Comparison of ENCODE assay signal across 14 mouse cellular contexts in the genomic region with DNA sequence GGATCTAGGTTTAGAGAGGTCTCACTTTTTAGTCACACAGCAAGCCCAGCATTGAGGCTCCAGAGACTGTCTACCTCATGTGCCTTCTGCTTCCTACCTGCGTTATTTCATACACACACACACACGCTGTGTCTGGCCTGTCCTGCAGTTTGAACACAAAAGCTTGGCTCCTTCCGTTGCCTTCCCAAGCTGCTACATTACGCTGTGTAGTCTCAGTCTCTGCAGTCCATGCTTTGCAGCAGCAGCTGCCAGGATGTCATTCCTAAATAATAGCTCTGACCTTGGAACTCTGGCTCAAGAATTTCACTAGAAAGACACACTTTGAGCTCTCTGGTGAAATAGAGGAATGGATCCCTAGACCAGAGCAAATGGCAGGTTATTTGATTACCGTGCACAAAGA.
A peak's percentile ranks its signal among the peaks of the same experiment; 100 is the strongest.
DNase-seq lines count a peak whose midpoint lies in the region; ATAC-seq and TF ChIP-seq lines count a peak whose summit lies in the region.
"Had no signal": no experiment of that assay in that cellular context is flagged by ENCODE, and none has a peak within 500 bp of the region (broad histone marks: within the 10 kb centered on the region; RNA-seq: fewer than 3 reads in every experiment).

No protein-coding gene starts in this region.

- no peak overlapping the region for H3K9ac ChIP-seq in hindbrain, embryonic 16.5 days (ENCODE audit: low read depth, low read length)
- no peak overlapping the region for H3K9ac ChIP-seq in embryonic facial prominence, embryonic 14.5 days (ENCODE audit: low read depth, low read length)
- H3K9ac ChIP-seq: forebrain, embryonic 15.5 days; liver, embryonic 14.5 days; midbrain, embryonic 12.5 days had no signal

- 67% methylated on average over 5 of the region's 5 CpGs for WGBS in hindbrain, embryonic 16.5 days
- WGBS in hindbrain, embryonic 10.5 days = 87% methylated on average over 5 of the region's 5 CpGs
- WGBS in embryonic facial prominence, embryonic 14.5 days = 54% methylated on average over 5 of the region's 5 CpGs

- H3K27me3 ChIP-seq in hindbrain, embryonic 16.5 days (replicated peaks; ENCODE audit: control insufficient read depth, insufficient read depth, low read length) = no peaks in the 10 kb centered on the region
- H3K27me3 ChIP-seq in hindbrain, embryonic 10.5 days (ENCODE audit: insufficient read depth, poor library complexity, severe bottlenecking) = no peaks in the 10 kb centered on the region
- no peaks in the 10 kb centered on the region for H3K27me3 ChIP-seq in embryonic facial prominence, embryonic 14.5 days (replicated peaks; ENCODE audit: control insufficient read depth, insufficient read depth, low read length)
- H3K27me3 ChIP-seq: forebrain, embryonic 15.5 days; midbrain, embryonic 12.5 days had no signal

- TF ChIP-seq POLR2A in brain, embryonic 14.5 days (IDR thresholded peaks at IDR 0.05; ENCODE audit: borderline replicate concordance, extremely low read depth, insufficient read depth, insufficient read length, poor library complexity, severe bottlenecking) = no peak

- no peaks in the 10 kb centered on the region for H3K36me3 ChIP-seq in hindbrain, embryonic 16.5 days (ENCODE audit: control insufficient read depth, insufficient read depth, low read length)
- no peaks in the 10 kb centered on the region for H3K36me3 ChIP-seq in hindbrain, embryonic 10.5 days
- H3K36me3 ChIP-seq in embryonic facial prominence, embryonic 14.5 days (ENCODE audit: control insufficient read depth, insufficient read depth, low read length) = no peaks in the 10 kb centered on the region
- H3K36me3 ChIP-seq: forebrain, embryonic 15.5 days; midbrain, embryonic 12.5 days had no signal

- DNase-seq in hindbrain, embryonic 10.5 days (ENCODE audit: low spot score) = no peak
- DNase-seq in layer of hippocampus, adult 2 months (ENCODE audit: low spot score in 2 of 2) = no peak
- no peak for DNase-seq in layer of hippocampus, adult 11-12 months (ENCODE audit: low spot score)
- DNase-seq in brain, embryonic 14.5 days (ENCODE audit: low read depth) = peak; percentile 28
- DNase-seq in embryonic facial prominence, embryonic 14.5 days (ENCODE audit: low spot score) = peak; percentile 38
- no peak for DNase-seq in left cerebral cortex, adult 2 months (ENCODE audit: extremely low spot score in 1 of 2, low spot score in 2 of 2)
- DNase-seq: gastrocnemius, postnatal 10 days; heart, postnatal 4 days; lung, postnatal 14 days; thymus, postnatal 36 days had no signal

- no peaks in the 10 kb centered on the region; the same call in 1 of the 2 replicates for H3K4me1 ChIP-seq in hindbrain, embryonic 16.5 days (ENCODE audit: control insufficient read depth, insufficient read depth, low read depth, low read length)
- no peaks in the 10 kb centered on the region for H3K4me1 ChIP-seq in hindbrain, embryonic 10.5 days (replicated peaks)
- no peaks in the 10 kb centered on the region for H3K4me1 ChIP-seq in embryonic facial prominence, embryonic 14.5 days (ENCODE audit: control insufficient read depth, insufficient read depth, low read length)
- H3K4me1 ChIP-seq: forebrain, embryonic 15.5 days; midbrain, embryonic 12.5 days had no signal

- no peak overlapping the region for H3K4me2 ChIP-seq in hindbrain, embryonic 16.5 days (ENCODE audit: low read length)
- no peak overlapping the region for H3K4me2 ChIP-seq in embryonic facial prominence, embryonic 14.5 days (ENCODE audit: low read depth, low read length)
- H3K4me2 ChIP-seq: forebrain, embryonic 15.5 days; midbrain, embryonic 12.5 days had no signal

- H3K27ac ChIP-seq in hindbrain, embryonic 16.5 days (ENCODE audit: low read depth, low read length) = no peak overlapping the region; the same call in 1 of the 2 replicates
- H3K27ac ChIP-seq in hindbrain, embryonic 10.5 days = no peak overlapping the region
- H3K27ac ChIP-seq in layer of hippocampus, adult 2 months = peak overlapping the region; percentile 23; the same call in 1 of the 2 replicates
- no peak overlapping the region for H3K27ac ChIP-seq in embryonic facial prominence, embryonic 14.5 days (replicated peaks; ENCODE audit: low read depth, low read length)
- H3K27ac ChIP-seq in left cerebral cortex, adult 2 months = no peak overlapping the region
- H3K27ac ChIP-seq: forebrain, embryonic 15.5 days; liver, embryonic 14.5 days; midbrain, embryonic 12.5 days had no signal

- peak; percentile 50 for ATAC-seq in hindbrain, embryonic 16.5 days
- ATAC-seq in embryonic facial prominence, embryonic 14.5 days (ENCODE audit: low read depth) = no peak
- ATAC-seq: forebrain, embryonic 15.5 days had no signal

- intact Hi-C loops in left cerebral cortex, adult 2 months (cut with DNase I) = no loop called here

- H3K4me3 ChIP-seq in hindbrain, embryonic 16.5 days (ENCODE audit: low read length) = no peak overlapping the region
- H3K4me3 ChIP-seq in hindbrain, embryonic 10.5 days = no peak overlapping the region
- H3K4me3 ChIP-seq in layer of hippocampus, adult 2 months = no peak overlapping the region
- no peak overlapping the region for H3K4me3 ChIP-seq in embryonic facial prominence, embryonic 14.5 days (ENCODE audit: low read depth, low read length)
- no peak overlapping the region for H3K4me3 ChIP-seq in left cerebral cortex, adult 2 months
- H3K4me3 ChIP-seq: forebrain, embryonic 15.5 days; midbrain, embryonic 12.5 days had no signal

- no peak for TF ChIP-seq CTCF in layer of hippocampus, adult 2 months (conservative IDR thresholded peaks at IDR 0.05)
- no peak for TF ChIP-seq CTCF in brain, embryonic 14.5 days (IDR thresholded peaks at IDR 0.05; ENCODE audit: borderline replicate concordance, extremely low read depth, insufficient read depth, insufficient read length)
- no peak for TF ChIP-seq CTCF in left cerebral cortex, adult 2 months (IDR thresholded peaks at IDR 0.05)

- no peaks in the 10 kb centered on the region for H3K9me3 ChIP-seq in hindbrain, embryonic 16.5 days (ENCODE audit: control insufficient read depth, low read length)
- H3K9me3 ChIP-seq in hindbrain, embryonic 10.5 days = no peaks in the 10 kb centered on the region
- no peaks in the 10 kb centered on the region for H3K9me3 ChIP-seq in embryonic facial prominence, embryonic 14.5 days (ENCODE audit: control insufficient read depth, low read length)
- H3K9me3 ChIP-seq: forebrain, embryonic 15.5 days; midbrain, embryonic 12.5 days had no signal

Comparison
In these comparisons a context has a peak if more than half of its experiments do, and no peak if none do; other contexts are left out.
1. DNase-seq: peak in brain, embryonic 14.5 days (single experiment) and embryonic facial prominence, embryonic 14.5 days (single experiment); none in hindbrain, embryonic 10.5 days (single experiment), layer of hippocampus, adult 2 months (0 of 2), layer of hippocampus, adult 11-12 months (single experiment) and left cerebral cortex, adult 2 months (0 of 2).